15 mouse cellular contexts compared by ENCODE assay signal in the genomic region with DNA sequence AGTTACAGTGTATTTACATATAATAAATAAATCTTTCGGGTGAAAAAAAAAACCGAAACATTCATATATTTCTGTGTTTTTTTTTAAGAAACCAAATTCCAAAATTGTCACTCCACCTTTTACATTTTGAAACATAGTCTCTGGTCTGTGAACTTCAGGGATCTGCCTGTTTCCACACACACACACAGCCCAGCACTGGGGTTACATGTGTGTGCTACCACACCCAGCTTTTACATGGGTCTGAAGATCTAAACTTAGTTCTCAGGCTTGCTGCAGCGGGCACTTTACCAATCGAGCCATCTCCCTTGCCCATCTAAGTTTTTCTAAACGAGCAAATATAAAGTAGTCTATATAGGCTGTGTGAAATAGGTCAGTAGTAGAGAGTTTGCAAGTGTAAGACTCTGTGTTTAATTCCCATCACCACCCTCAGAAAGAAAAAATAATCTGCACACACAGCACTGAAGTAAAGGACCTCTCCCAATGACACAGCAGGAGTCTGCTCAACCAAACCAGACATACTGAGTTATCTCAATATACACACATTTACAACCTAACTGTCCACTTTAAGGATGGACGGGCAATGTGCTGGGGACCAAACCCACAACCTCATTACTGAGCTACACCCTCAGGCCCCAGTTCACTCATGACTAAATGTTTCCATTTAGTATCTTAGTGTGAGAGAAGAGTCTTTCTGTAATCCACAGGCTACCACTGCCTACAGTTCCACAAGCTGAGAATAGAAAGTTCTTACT. TPM values are rescaled to one million over a fixed set of nuclear protein-coding genes. Genes with fewer than 3 reads are reported as not detected.
DNase-seq lines count a peak whose midpoint lies in the region; ATAC-seq and TF ChIP-seq lines count a peak whose summit lies in the region.
"Had no signal": no experiment of that assay in that cellular context is flagged by ENCODE, and none has a peak within 500 bp of the region (broad histone marks: within the 10 kb centered on the region; RNA-seq: fewer than 3 reads in every experiment).

No protein-coding gene starts in this region.

- peak; percentile 81 for ATAC-seq in heart, embryonic 11.5 days (replicated peaks; ENCODE audit: insufficient number of reproducible peaks, low FRiP score, low TSS enrichment)
- ATAC-seq in G1E (ENCODE audit: extremely low read depth, insufficient number of reproducible peaks, low FRiP score, poor library complexity, severe bottlenecking), result peak; percentile 96
- peak; percentile 90 for ATAC-seq in liver, postnatal 0 days
- no peak for ATAC-seq in neural tube, embryonic 15.5 days (ENCODE audit: low FRiP score)
- ATAC-seq: lung, postnatal 0 days had no signal

- no peak overlapping the region for H3K4me3 ChIP-seq in heart, embryonic 11.5 days (ENCODE audit: low read depth, low read length)
- H3K4me3 ChIP-seq in G1E (ENCODE audit: low read depth, low read length), result peak overlapping the region; percentile 30; the same call in 1 of the 2 replicates
- H3K4me3 ChIP-seq in erythroblast, embryonic 14.5 days (replicated peaks), result peak overlapping the region; percentile 61
- 0 out of 2 replicates have a peak overlapping the region, but pooled peaks have one; percentile 11 for H3K4me3 ChIP-seq in liver, postnatal 0 days (ENCODE audit: low read depth, low read length)
- H3K4me3 ChIP-seq in neural tube, embryonic 15.5 days (replicated peaks), result no peak overlapping the region
- H3K4me3 ChIP-seq: heart, adult 2 months; layer of hippocampus, adult 2 months; neural tube, embryonic 12.5 days had no signal

- H3K36me3 ChIP-seq in heart, embryonic 11.5 days (ENCODE audit: control insufficient read depth, insufficient read depth, low read length), result no peaks in the 10 kb centered on the region
- H3K36me3 ChIP-seq in G1E (replicated peaks), result peaks cover 48% of the 10 kb centered on the region
- H3K36me3 ChIP-seq in erythroblast, embryonic 14.5 days (ENCODE audit: control insufficient read depth), result peaks cover 96% of the 10 kb centered on the region
- H3K36me3 ChIP-seq in liver, postnatal 0 days (replicated peaks; ENCODE audit: insufficient read depth, low read length), result peaks cover 45% of the 10 kb centered on the region
- H3K36me3 ChIP-seq in neural tube, embryonic 15.5 days, result peaks cover 12% of the 10 kb centered on the region

- no peaks in the 10 kb centered on the region for H3K9me3 ChIP-seq in heart, embryonic 11.5 days (replicated peaks; ENCODE audit: control insufficient read depth, low read length)
- H3K9me3 ChIP-seq in G1E (replicated peaks), result no peaks in the 10 kb centered on the region
- no peaks in the 10 kb centered on the region for H3K9me3 ChIP-seq in erythroblast, embryonic 14.5 days (ENCODE audit: control insufficient read depth, low read length)
- H3K9me3 ChIP-seq in liver, postnatal 0 days (ENCODE audit: low read length), result no peaks in the 10 kb centered on the region
- no peaks in the 10 kb centered on the region for H3K9me3 ChIP-seq in neural tube, embryonic 15.5 days (replicated peaks)
- H3K9me3 ChIP-seq: neural tube, embryonic 12.5 days had no signal

- H3K9ac ChIP-seq in heart, embryonic 11.5 days (ENCODE audit: low read depth, low read length), result no peak overlapping the region
- peak overlapping the region; percentile 56 for H3K9ac ChIP-seq in liver, postnatal 0 days (replicated peaks)
- no peak overlapping the region for H3K9ac ChIP-seq in neural tube, embryonic 15.5 days (replicated peaks)
- H3K9ac ChIP-seq: neural tube, embryonic 12.5 days had no signal

- no peaks in the 10 kb centered on the region for H3K27me3 ChIP-seq in heart, embryonic 11.5 days (ENCODE audit: control insufficient read depth, insufficient read depth, low read length)
- no peaks in the 10 kb centered on the region for H3K27me3 ChIP-seq in G1E (ENCODE audit: insufficient read depth, low read length)
- no peaks in the 10 kb centered on the region for H3K27me3 ChIP-seq in erythroblast, embryonic 14.5 days (ENCODE audit: control insufficient read depth)
- H3K27me3 ChIP-seq in liver, postnatal 0 days (ENCODE audit: insufficient read depth, low read length), result no peaks in the 10 kb centered on the region
- no peaks in the 10 kb centered on the region for H3K27me3 ChIP-seq in neural tube, embryonic 15.5 days (replicated peaks)
- H3K27me3 ChIP-seq: neural tube, embryonic 12.5 days had no signal

- TF ChIP-seq CTCF in G1E (IDR thresholded peaks at IDR 0.05; ENCODE audit: low read depth, low read length), result no peak
- no peak for TF ChIP-seq CTCF in liver, postnatal 0 days (IDR thresholded peaks at IDR 0.05; ENCODE audit: low read depth)

- peak overlapping the region; percentile 81 for H3K27ac ChIP-seq in heart, embryonic 11.5 days (ENCODE audit: low read depth, low read length)
- H3K27ac ChIP-seq in liver, postnatal 0 days (ENCODE audit: low read depth), result peak overlapping the region; percentile 97
- H3K27ac ChIP-seq in neural tube, embryonic 15.5 days (replicated peaks), result no peak overlapping the region
- H3K27ac ChIP-seq: heart, adult 2 months; layer of hippocampus, adult 2 months; neural tube, embryonic 12.5 days had no signal

- WGBS in heart, embryonic 11.5 days (ENCODE audit: insufficient replicate concordance), result 78% methylated on average over 6 of the region's 6 CpGs
- 67% methylated on average over 6 of the region's 6 CpGs for WGBS in liver, postnatal 0 days (ENCODE audit: insufficient replicate concordance)
- WGBS in neural tube, embryonic 15.5 days, result 90% methylated on average over 6 of the region's 6 CpGs

- peak overlapping the region; percentile 32 for H3K4me2 ChIP-seq in heart, embryonic 11.5 days
- peak overlapping the region; percentile 61 for H3K4me2 ChIP-seq in liver, postnatal 0 days (ENCODE audit: low read depth, low read length)
- H3K4me2 ChIP-seq in neural tube, embryonic 15.5 days, result no peak overlapping the region
- H3K4me2 ChIP-seq: neural tube, embryonic 12.5 days had no signal

- no peak for DNase-seq in heart, adult 11 months
- DNase-seq in G1E (ENCODE audit: low spot score), result peak; percentile 59
- no peak for DNase-seq in liver, postnatal 0 days
- no peak for DNase-seq in cerebellum, postnatal 36 days
- DNase-seq in ovary, postnatal 10 days (ENCODE audit: low spot score), result no peak
- DNase-seq: heart, adult 2 months; kidney, adult 2 months; midbrain, embryonic 14.5 days; thymus, postnatal 25 days had no signal

- peaks cover 19% of the 10 kb centered on the region for H3K4me1 ChIP-seq in heart, embryonic 11.5 days (ENCODE audit: control insufficient read depth, insufficient read depth, low read length)
- peaks cover 70% of the 10 kb centered on the region for H3K4me1 ChIP-seq in G1E (ENCODE audit: insufficient read depth, low read depth, low read length)
- peaks cover 89% of the 10 kb centered on the region for H3K4me1 ChIP-seq in erythroblast, embryonic 14.5 days (ENCODE audit: control insufficient read depth)
- peaks cover 47% of the 10 kb centered on the region for H3K4me1 ChIP-seq in liver, postnatal 0 days (ENCODE audit: insufficient read depth)
- H3K4me1 ChIP-seq in neural tube, embryonic 15.5 days, result peaks cover 15% of the 10 kb centered on the region

- TF ChIP-seq EP300 in liver, postnatal 0 days (IDR thresholded peaks at IDR 0.05; ENCODE audit: low read depth), result peak; percentile 99

RNA-seq across cellular contexts. Expression of gene Ranbp10, which starts 25.8 kb away (rescaled TPM):
- 11.4 and 14.3 TPM in 2 replicates for polyA plus RNA-seq in heart, embryonic 11.5 days (2014; fragmentation: Nextera tagmentation; extraction: Ambion mirVana)
- total RNA-seq in G1E (2014; fragmentation: Nextera tagmentation) (35.6 and 114 TPM in 2 replicates), G1E (2017) (12.5 and 14.3 TPM in 2 replicates)
- polyA plus RNA-seq in G1E (2012), result 22.1 and 29.3 TPM in 2 replicates
- 24.4 and 25.6 TPM in 2 replicates for polyA plus RNA-seq in erythroblast, embryonic 14.5 days (2012)
- 18.9 and 20.9 TPM in 2 replicates for polyA plus RNA-seq in liver, postnatal 0 days (2015; fragmentation: Nextera tagmentation; extraction: Ambion mirVana)
- polyA plus RNA-seq in neural tube, embryonic 15.5 days (2015; fragmentation: Nextera tagmentation; extraction: Ambion mirVana), result 9.9 and 10.4 TPM in 2 replicates

RNA-seq across cellular contexts. Expression of gene Tsnaxip1, which starts 26.2 kb away (rescaled TPM):
- 0.07 and 0.13 TPM in 2 replicates for polyA plus RNA-seq in heart, embryonic 11.5 days (2014; fragmentation: Nextera tagmentation; extraction: Ambion mirVana)
- not detected in 2 replicates for total RNA-seq in G1E (2014; fragmentation: Nextera tagmentation)
- total RNA-seq in G1E (2017), result 0.06 and 0.16 TPM in 2 replicates
- polyA plus RNA-seq in G1E (2012), result not detected in 2 replicates
- 0.02 TPM in 1 of 2 replicates, not detected in the other for polyA plus RNA-seq in erythroblast, embryonic 14.5 days (2012)
- polyA plus RNA-seq in liver, postnatal 0 days (2015; fragmentation: Nextera tagmentation; extraction: Ambion mirVana), result not detected in 2 replicates
- polyA plus RNA-seq in neural tube, embryonic 15.5 days (2015; fragmentation: Nextera tagmentation; extraction: Ambion mirVana), result 0.28 and 0.47 TPM in 2 replicates
- total RNA-seq: heart, adult 2 months had no signal
- polyA plus RNA-seq: kidney, adult 2 months had no signal

RNA-seq across cellular contexts. Expression of gene Gfod2, which starts 42.9 kb away (rescaled TPM):
- polyA plus RNA-seq in heart, embryonic 11.5 days (2014; fragmentation: Nextera tagmentation; extraction: Ambion mirVana), result 8.0 and 10.9 TPM in 2 replicates
- total RNA-seq in G1E (2014; fragmentation: Nextera tagmentation), result 0.92 and 4.4 TPM in 2 replicates
- total RNA-seq in G1E (2017), result 1.8 and 4.9 TPM in 2 replicates
- polyA plus RNA-seq in G1E (2012), result 2.6 and 3.0 TPM in 2 replicates
- polyA plus RNA-seq in erythroblast, embryonic 14.5 days (2012), result 0.24 and 0.41 TPM in 2 replicates
- 2.4 and 2.9 TPM in 2 replicates for polyA plus RNA-seq in liver, postnatal 0 days (2015; fragmentation: Nextera tagmentation; extraction: Ambion mirVana)
- 60.5 and 73.8 TPM in 2 replicates for polyA plus RNA-seq in neural tube, embryonic 15.5 days (2015; fragmentation: Nextera tagmentation; extraction: Ambion mirVana)

RNA-seq across cellular contexts. Expression of gene Cenpt, which starts 51.7 kb away (rescaled TPM):
- polyA plus RNA-seq in heart, embryonic 11.5 days (2014; fragmentation: Nextera tagmentation; extraction: Ambion mirVana), result 45.7 and 47.9 TPM in 2 replicates
- total RNA-seq in G1E (2014; fragmentation: Nextera tagmentation) (25.2 and 31.4 TPM in 2 replicates), G1E (2017) (14.4 and 14.6 TPM in 2 replicates)
- polyA plus RNA-seq in G1E (2012), result 12.7 and 12.9 TPM in 2 replicates
- polyA plus RNA-seq in erythroblast, embryonic 14.5 days (2012), result 7.1 and 9.1 TPM in 2 replicates
- polyA plus RNA-seq in liver, postnatal 0 days (2015; fragmentation: Nextera tagmentation; extraction: Ambion mirVana), result 8.9 and 9.0 TPM in 2 replicates
- polyA plus RNA-seq in neural tube, embryonic 15.5 days (2015; fragmentation: Nextera tagmentation; extraction: Ambion mirVana), result 47.5 and 49.3 TPM in 2 replicates

RNA-seq across cellular contexts. Expression of gene Thap11, which starts 53.6 kb away (rescaled TPM):
- polyA plus RNA-seq in heart, embryonic 11.5 days (2014; fragmentation: Nextera tagmentation; extraction: Ambion mirVana), result 47.2 and 49.8 TPM in 2 replicates
- 18.1 and 22.5 TPM in 2 replicates for total RNA-seq in G1E (2014; fragmentation: Nextera tagmentation)
- total RNA-seq in G1E (2017), result 35.8 and 42.5 TPM in 2 replicates
- polyA plus RNA-seq in G1E (2012), result 31.7 and 34.2 TPM in 2 replicates
- 2.8 and 3.4 TPM in 2 replicates for polyA plus RNA-seq in erythroblast, embryonic 14.5 days (2012)
- polyA plus RNA-seq in liver, postnatal 0 days (2015; fragmentation: Nextera tagmentation; extraction: Ambion mirVana), result 19.6 and 21.5 TPM in 2 replicates
- polyA plus RNA-seq in neural tube, embryonic 15.5 days (2015; fragmentation: Nextera tagmentation; extraction: Ambion mirVana), result 55.8 and 58.3 TPM in 2 replicates

Comparison
In these comparisons a context has a peak if more than half of its experiments do, and no peak if none do; other contexts are left out.
1. H3K4me3 ChIP-seq: peak in G1E (single experiment), erythroblast, embryonic 14.5 days (single experiment) and liver, postnatal 0 days (single experiment); none in heart, embryonic 11.5 days (single experiment) and neural tube, embryonic 15.5 days (single experiment).